Mouse (Mus musculus) forebrain, embryonic 13.5 days (tissue): ENCODE measurements around the gene Pak6. TPM values are rescaled to one million over a fixed set of nuclear protein-coding genes. Genes with fewer than 3 reads are reported as not detected.

Experiments used
- ATAC-seq: fragments of 200-750 bp; cut with Nextera tagmentation; 2 replicates; pipeline ENCODE4 v1.8.0; 2017
- H3K27ac ChIP-seq: fragments of 300-500 bp; sonication (generic); 2 replicates; pipeline ENCODE4 v1.5.1; 2015; ENCODE audit warnings: inconsistent platforms, mild to moderate bottlenecking, moderate library complexity
- H3K27me3 ChIP-seq: fragments of 300-500 bp; sonication (generic); 2 replicates; pipeline ENCODE4 v1.6.1; 2015; ENCODE audit warnings: mild to moderate bottlenecking, inconsistent platforms
- H3K36me3 ChIP-seq: fragments of 300-500 bp; sonication (generic); 2 replicates; pipeline ENCODE4 v1.6.1; 2015; ENCODE audit warnings: mild to moderate bottlenecking, inconsistent platforms; ENCODE audit not compliant: poor library complexity, severe bottlenecking
- H3K4me1 ChIP-seq: fragments of 300-500 bp; sonication (generic); 2 replicates; pipeline ENCODE4 v1.6.1; 2015; ENCODE audit warnings: inconsistent platforms
- H3K4me2 ChIP-seq: fragments of 300-500 bp; sonication (generic); 2 replicates; pipeline ENCODE4 v1.6.1; 2015; ENCODE audit warnings: inconsistent platforms, mild to moderate bottlenecking, moderate library complexity
- H3K4me3 ChIP-seq: fragments of 300-500 bp; sonication (generic); 2 replicates; pipeline ENCODE4 v1.5.1; 2015; ENCODE audit warnings: mild to moderate bottlenecking, inconsistent platforms
- H3K9ac ChIP-seq: fragments of 300-500 bp; sonication (generic); 2 replicates; pipeline ENCODE4 v1.6.1; 2015; ENCODE audit warnings: mild to moderate bottlenecking, inconsistent platforms
- H3K9me3 ChIP-seq: fragments of 300-500 bp; sonication (generic); replicated peaks from 2 replicates; pipeline ENCODE4 v1.6.1; 2016; ENCODE audit warnings: inconsistent platforms
- WGBS: fragments of 180-500 bp; shearing (Covaris S2); methylation state at CpG from one replicate; pipeline ENCODE4 v1.1.7; 2015; 5-methylcytosine and 5-hydroxymethylcytosine counted together
- polyA plus RNA-seq: library from polyadenylated mRNA; unstranded; fragments of >200 nt; fragmentation: Nextera tagmentation; extraction: Ambion mirVana; gene quantifications from 2 replicates; pipeline ENCODE4 v1.2.1, GENCODE M21; 2015

Gene Pak6
- polyA plus RNA-seq, 1 experiment from 2014 or later = 9.0 TPM

- H3K27me3 ChIP-seq = peaks cover 29% of the 10 kb centered on the region
- H3K4me3 ChIP-seq = peak within 1 kb of the TSS; percentile 96
- under 1% methylated on average over 48 of the region's 57 CpGs for WGBS
- peak within 1 kb of the TSS; percentile 96 for H3K9ac ChIP-seq
- H3K4me2 ChIP-seq = peak within 1 kb of the TSS; percentile 97
- peak within 1 kb of the TSS; percentile 25; the same call in 1 of the 2 replicates for H3K27ac ChIP-seq
- H3K36me3 ChIP-seq = no peaks in the 10 kb centered on the region
- peak; percentile 94 for ATAC-seq
- peaks cover 50% of the 10 kb centered on the region for H3K4me1 ChIP-seq
- H3K9me3 ChIP-seq = no peaks in the 10 kb centered on the region
These were observed 82.3 kb downstream of the Pak6 start, which contains the start of gene Inafm2 for GRCm38 (mm10) chr2:118745232-118745884. Inafm2 (plus strand) TSS chr2:118745758.

GRCm38 (mm10) chr2:118745915-118746901 lies 83.1 kb downstream of the Pak6 start:
- peaks cover 56% of the 10 kb centered on the region for H3K4me1 ChIP-seq
- under 1% methylated on average over 88 of the region's 113 CpGs for WGBS
- H3K4me3 ChIP-seq = peak overlapping the region; percentile 96
- ATAC-seq = peak; percentile 46
- peak overlapping the region; percentile 97 for H3K4me2 ChIP-seq
- peaks cover 28% of the 10 kb centered on the region for H3K27me3 ChIP-seq
- peak overlapping the region; percentile 25; the same call in 1 of the 2 replicates for H3K27ac ChIP-seq
- no peaks in the 10 kb centered on the region for H3K9me3 ChIP-seq
- no peaks in the 10 kb centered on the region for H3K36me3 ChIP-seq
- peak overlapping the region; percentile 96 for H3K9ac ChIP-seq

GRCm38 (mm10) chr2:118747301-118747960 lies 84.3 kb downstream of the Pak6 start:
- ATAC-seq = no peak
- H3K4me1 ChIP-seq = peaks cover 64% of the 10 kb centered on the region
- peaks cover 21% of the 10 kb centered on the region for H3K27me3 ChIP-seq
- WGBS = 34% methylated on average over 10 of the region's 10 CpGs
- H3K4me2 ChIP-seq = peak overlapping the region; percentile 97
- H3K9me3 ChIP-seq = no peaks in the 10 kb centered on the region
- no peak overlapping the region for H3K27ac ChIP-seq
- no peaks in the 10 kb centered on the region; the same call in 1 of the 2 replicates for H3K36me3 ChIP-seq
- H3K9ac ChIP-seq = peak overlapping the region; percentile 96; the same call in 1 of the 2 replicates
- H3K4me3 ChIP-seq = peak overlapping the region; percentile 96

Other genes with a start within 250 kb of the Pak6 start
- 336 and 347 TPM in 2 replicates for gene Srp14, start 183.6 kb upstream of the Pak6 start, polyA plus RNA-seq
- 1.6 and 2.8 TPM in 2 replicates for gene Bmf, start 113.6 kb upstream of the Pak6 start, polyA plus RNA-seq
- gene Bub1b, start 65.1 kb upstream of the Pak6 start, polyA plus RNA-seq = 80.7 and 85.2 TPM in 2 replicates
- gene Ankrd63, start 40.7 kb downstream of the Pak6 start, polyA plus RNA-seq = 0.06 and 0.17 TPM in 2 replicates
- gene Plcb2, start 65.1 kb downstream of the Pak6 start, polyA plus RNA-seq = 0.17 and 0.43 TPM in 2 replicates
- gene Inafm2, start 82.5 kb downstream of the Pak6 start, polyA plus RNA-seq = 26.3 and 27.0 TPM in 2 replicates
- gene Ccdc9b, start 99.4 kb downstream of the Pak6 start, polyA plus RNA-seq = 1.5 and 2.0 TPM in 2 replicates
- gene Phgr1, start 109.5 kb downstream of the Pak6 start, polyA plus RNA-seq = not detected in 2 replicates
- 13.6 and 15.7 TPM in 2 replicates for gene Disp2, start 116.4 kb downstream of the Pak6 start, polyA plus RNA-seq
- gene Knstrn, start 150.7 kb downstream of the Pak6 start, polyA plus RNA-seq = 130 and 133 TPM in 2 replicates
- 54.0 and 58.4 TPM in 2 replicates for gene Ivd, start 198.7 kb downstream of the Pak6 start, polyA plus RNA-seq
- 4.4 and 4.5 TPM in 2 replicates for gene Bahd1, start 237.1 kb downstream of the Pak6 start, polyA plus RNA-seq